Mouse (Mus musculus): ENCODE data around the gene Osbpl10.

The Osbpl10 gene

DNA sequence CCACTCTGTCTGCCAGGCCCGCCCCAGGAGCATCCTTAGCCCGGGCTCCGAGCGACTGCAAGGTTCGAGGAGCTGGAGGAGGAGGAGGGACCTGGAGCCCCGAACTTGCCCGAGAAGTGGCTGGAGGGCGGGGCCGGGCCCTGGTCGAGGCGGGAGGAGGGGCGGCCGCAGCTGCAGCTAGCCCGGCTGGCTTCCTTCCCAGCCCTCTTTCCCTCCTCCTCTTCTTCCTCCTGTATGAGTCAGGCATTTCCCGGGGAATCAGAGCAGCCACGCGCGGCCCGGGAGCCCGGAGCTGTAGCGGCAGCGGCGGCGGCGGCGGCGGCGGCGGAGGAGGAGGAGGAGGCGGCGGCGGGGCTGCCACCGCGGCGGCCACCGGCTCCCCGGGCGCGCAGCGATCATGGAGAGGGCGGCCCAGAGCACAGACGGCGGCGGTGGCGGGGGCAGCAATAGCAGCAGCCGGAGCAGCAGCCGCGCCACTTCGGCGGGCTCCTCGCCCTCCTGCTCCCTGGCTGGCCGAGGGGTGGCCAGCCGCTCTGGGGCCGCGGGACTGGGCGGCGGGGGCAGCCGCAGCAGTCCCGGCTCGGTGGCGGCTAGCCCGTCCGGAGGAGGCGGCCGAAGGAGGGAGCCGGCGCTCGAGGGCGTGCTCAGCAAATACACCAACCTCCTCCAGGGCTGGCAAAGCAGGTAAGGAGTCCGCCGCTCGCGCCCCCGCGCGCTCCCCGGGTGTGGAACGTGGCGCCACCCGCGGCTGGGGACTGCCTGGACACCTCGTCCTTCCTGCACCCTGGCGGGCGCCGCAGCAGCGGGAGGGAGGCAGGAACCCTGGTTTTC, at the start of gene Osbpl10:
Gene Osbpl10 (plus strand): TSS at position 289 of the 831 bp plus-strand sequence.
- no peak for TF ChIP-seq GATA4 (IDR thresholded peaks at IDR 0.05; ENCODE audit: insufficient replicate concordance, low read length)

DNA sequence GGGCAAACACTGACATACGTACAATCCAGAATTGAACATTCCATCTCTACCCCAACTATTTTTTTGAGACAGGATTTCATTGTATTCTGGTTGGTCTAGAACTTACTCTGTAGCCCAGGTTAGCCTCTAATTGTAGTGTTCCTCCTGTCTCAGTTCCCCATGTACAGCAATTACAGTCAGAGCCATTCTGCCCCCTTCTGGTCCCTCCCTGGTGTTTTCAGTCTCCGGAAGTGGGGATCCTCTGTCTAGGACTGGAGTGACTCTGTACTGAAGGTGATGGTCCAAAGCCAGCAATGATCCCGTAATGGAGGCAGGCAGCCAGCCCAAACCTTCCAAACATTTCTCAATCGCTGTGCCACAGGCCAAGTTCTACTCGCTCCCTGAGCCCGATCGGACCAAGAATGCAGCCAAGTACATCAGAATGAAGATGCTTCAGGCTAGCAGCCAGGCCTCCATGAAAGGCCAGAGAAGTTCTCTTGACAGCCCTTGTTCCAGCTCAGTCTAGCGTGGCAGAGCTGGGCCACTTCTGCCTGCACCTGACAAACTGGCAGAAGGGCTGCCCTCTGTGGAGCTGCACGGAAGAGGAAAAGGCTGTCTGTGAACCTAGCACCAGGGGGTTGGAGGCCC, 47.8 kb upstream of the Osbpl10 start:
- no peak for TF ChIP-seq GATA4 (IDR thresholded peaks at IDR 0.05; ENCODE audit: insufficient replicate concordance, low read length)

DNA sequence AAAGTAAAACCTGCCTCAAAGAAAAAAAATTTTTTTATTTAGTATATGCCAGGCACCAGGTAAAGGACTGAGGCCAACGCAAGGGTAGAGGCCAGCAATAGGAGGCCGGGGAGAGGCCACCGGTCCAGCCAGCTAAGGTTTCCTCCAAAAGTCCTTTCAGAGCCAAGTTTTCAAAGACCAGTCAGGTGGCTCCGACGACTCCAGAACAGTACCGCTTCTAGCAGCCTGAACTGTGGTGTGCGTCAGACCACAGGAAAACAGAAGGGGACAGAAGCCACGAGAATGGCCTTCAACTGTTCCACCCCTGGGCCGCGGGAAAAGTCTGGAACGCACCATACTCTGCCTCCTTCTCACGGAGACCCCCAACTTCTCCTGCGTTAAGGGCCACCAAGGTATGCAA, 45.8 kb upstream of the Osbpl10 start:
- TF ChIP-seq GATA4 (IDR thresholded peaks at IDR 0.05; ENCODE audit: insufficient replicate concordance, low read length), result no peak

DNA sequence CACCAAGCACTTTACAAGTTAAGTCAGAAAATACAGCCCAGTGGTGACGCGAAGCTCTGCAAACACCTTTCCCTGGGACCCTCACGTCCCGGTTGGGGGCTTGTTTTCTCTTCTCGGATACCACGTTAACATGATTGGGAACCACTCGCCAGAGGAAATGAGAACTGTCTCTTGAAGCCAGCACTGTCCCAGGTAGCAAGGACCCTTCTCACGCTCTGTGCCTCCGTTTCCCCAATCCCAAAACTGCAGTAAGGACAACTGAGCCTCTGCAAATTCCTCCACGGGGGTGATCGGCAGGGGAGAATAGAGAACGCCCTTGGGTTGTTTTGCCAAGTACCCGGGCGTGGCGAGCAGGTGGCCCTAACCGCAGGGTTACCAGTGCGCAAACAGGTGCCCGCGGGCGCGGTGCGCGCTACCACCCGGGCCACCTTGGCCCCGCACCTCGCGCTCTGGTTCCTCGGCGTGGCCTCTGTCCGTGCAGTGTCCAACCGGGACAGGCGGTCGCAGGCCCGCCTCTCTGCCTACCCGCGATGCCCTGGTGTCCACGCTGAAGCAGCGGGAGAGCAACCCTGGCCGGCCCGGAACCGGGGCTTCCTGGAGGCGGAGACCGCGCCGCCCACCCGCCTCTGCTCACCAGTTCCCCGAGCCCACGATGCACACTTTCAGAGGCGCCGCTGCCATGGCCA, 45.2 kb upstream of the Osbpl10 start:
- TF ChIP-seq GATA4 (IDR thresholded peaks at IDR 0.05; ENCODE audit: insufficient replicate concordance, low read length), result no peak

DNA sequence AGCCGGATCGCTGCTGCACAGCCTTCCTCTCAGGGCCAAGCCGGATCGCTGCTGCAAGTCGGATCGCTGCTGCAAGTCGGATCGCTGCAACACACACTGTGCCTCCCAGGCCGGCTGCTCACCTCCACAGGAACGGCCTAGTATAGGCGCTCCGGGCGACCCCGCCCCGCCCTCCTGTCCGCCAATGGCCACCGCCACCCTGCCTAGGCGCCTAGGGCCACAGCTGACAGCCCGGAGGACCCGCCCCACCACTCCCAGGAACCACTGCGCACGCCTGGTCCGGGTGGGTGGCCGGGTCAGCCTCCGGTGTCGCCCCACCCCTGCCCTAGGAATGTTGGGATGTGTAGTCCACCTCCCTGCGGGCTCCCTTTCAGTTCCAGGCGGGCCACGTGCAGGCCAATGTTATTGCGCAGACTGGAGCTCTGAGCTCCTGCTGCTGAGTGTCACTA, 44.6 kb upstream of the Osbpl10 start, which contains the start of gene Gpd1l:
Gene Gpd1l (minus strand): TSS at position 265 of the 449 bp plus-strand sequence.
- TF ChIP-seq GATA4 (IDR thresholded peaks at IDR 0.05; ENCODE audit: insufficient replicate concordance, low read length), result peak; percentile 71; the same call in 1 of the 2 replicates

DNA sequence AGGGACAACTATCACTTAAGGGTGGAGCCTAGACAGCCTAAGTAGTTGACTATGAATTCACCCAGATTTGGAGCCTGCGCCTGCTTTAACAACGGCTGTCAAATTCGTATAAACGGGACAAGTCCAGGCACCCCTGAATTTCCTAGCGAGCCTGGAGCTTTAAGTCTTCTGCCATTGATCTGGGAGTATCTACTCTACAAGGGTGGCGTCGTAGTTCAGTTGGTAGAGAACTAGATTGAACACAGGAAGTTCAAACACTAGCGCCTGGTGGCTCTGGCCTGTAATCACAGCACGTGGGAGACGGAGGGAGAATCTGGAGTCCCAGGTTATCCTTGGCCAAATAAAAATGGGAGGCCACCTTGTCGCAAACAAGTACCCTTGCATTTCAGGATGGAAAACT, 44.1 kb upstream of the Osbpl10 start:
- no peak for TF ChIP-seq GATA4 (IDR thresholded peaks at IDR 0.05; ENCODE audit: insufficient replicate concordance, low read length)

DNA sequence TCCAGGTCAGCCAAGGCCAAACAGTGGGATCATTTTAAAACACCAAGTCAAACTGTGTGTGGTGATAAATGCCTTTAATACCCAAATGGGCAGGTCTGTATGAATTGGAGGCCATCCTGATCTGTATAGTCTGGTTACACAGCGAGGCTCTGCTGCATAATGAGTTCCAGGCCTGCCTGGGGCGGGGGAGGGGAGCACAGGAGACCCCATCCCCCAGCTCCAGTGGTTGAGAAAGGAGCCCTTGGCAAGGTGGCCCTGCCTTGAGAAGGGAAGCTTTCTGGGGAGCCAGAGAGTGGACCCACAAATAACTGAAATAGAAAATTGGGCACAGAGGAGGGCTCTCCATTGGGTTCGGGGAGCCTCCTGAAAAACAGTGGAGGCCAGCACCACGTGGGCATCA, 43.0 kb upstream of the Osbpl10 start:
- TF ChIP-seq GATA4 (IDR thresholded peaks at IDR 0.05; ENCODE audit: insufficient replicate concordance, low read length), result no peak

DNA sequence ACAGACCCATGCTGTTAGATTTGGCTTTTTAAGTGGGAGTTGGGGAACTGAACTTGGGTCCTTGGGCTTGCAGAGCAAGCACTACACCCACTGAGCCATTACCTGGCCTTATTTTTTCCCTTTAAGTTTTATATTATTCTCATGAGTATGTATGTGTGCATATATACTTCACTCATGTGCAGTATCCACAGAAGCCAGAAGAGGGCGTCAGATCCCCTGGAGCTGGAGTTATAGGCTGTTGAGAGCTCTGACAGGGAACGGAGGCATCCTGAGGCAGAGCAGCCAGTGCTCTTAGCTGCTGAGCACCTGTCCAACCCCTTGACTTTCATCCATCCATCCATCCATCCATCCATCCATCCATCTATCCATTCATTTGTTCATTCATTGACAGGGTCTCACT, 41.7 kb upstream of the Osbpl10 start:
- no peak for TF ChIP-seq GATA4 (IDR thresholded peaks at IDR 0.05; ENCODE audit: insufficient replicate concordance, low read length)

DNA sequence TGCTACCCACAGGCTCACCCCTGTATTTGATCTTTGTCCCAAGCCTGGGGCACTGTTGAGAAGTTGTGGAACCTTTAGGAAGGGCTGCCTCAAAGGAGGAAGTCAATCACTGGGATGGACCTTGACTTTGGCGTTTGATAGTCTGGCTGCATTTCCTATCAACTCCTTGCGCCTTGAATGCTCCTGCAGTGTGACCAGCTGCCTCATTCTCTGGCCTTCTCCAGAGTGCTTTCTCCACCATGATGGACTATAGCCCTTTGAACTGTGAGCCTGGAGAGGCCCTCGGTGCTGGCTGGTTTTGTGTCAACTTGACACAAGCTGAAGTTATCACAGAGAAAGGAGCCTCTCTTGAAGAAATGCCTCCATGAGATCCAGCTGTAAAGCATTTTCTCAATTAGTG, 33.7 kb upstream of the Osbpl10 start:
- TF ChIP-seq GATA4 (IDR thresholded peaks at IDR 0.05; ENCODE audit: insufficient replicate concordance, low read length), result no peak

DNA sequence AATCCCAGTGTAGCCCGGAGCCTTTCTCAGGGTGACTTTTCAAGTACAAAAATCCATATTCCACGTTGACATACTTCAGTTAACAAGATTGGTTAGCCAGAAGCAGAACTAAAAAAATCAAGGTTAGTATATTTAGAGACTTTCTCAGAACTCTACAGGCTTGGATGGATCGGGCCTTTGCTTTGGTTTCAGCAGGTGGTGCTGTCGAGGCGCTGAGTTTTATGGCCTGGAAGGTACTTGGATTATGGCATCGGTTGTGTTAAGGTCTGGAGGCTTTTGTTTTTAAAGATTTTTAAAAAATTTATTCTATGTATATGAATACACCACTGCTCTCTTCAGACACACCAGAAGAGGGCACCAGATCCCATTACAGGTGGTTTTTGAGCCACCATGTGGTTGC, 32.8 kb upstream of the Osbpl10 start:
- TF ChIP-seq GATA4 (IDR thresholded peaks at IDR 0.05; ENCODE audit: insufficient replicate concordance, low read length), result no peak

DNA sequence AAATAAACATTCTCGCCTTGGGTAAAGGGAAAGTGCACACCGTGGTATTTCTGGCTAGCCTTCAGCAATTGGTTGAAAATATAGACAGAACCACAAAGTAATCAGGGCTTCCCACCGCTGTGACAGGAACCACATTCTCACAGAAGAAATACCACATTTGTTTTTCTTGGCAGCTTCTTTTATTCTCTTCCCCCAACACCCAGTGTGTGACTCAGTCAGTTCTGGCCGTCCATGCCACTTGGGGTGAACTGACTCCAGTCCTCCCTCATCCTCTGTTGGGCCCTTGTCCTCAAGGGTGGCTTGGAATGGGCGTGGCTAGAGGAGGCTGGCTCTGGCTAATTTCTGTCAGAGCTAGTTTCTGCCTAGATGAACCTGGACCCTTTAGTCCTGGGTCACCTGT, 30.0 kb upstream of the Osbpl10 start:
- TF ChIP-seq GATA4 (IDR thresholded peaks at IDR 0.05; ENCODE audit: insufficient replicate concordance, low read length), result no peak

DNA sequence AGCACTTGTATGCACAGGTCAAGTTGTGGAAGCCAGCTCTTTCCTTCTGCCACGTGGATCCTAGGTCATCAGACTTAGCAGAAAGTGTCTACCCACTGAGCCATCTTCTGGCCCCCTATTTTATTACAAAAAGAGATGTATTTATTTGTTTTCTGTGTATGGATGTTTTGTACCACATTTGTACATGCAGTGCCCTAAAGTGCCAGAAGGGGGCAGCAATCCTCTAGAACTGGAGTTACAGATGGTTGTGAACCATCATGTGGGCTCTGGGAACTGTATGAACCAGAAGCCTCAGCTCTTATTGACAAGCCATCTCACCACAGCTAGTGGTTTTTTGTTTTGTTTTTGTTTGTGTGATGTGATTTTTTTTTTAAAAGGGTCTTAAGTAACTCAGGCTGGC, 25.5 kb upstream of the Osbpl10 start:
- TF ChIP-seq GATA4 (IDR thresholded peaks at IDR 0.05; ENCODE audit: insufficient replicate concordance, low read length), result no peak

DNA sequence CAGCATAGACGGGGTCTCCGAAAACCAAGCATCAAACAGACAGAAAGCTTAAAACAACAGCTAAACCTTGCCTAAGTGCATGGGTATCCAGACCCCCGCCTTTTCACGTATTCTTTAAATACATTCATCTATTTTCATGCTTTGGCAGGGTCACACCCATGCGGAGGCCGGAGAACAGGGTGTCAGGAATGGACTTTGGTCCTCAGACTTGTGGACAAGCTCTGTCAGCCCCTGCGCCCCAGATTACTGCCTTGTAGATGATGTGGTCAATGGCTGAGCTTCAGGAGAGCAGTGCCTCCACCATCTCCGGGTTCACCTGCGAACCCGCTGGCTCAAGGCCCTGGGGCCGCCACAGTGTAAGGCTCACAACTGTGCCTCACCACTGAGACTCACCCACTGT, 23.0 kb upstream of the Osbpl10 start:
- no peak for TF ChIP-seq GATA4 (IDR thresholded peaks at IDR 0.05; ENCODE audit: insufficient replicate concordance, low read length)

DNA sequence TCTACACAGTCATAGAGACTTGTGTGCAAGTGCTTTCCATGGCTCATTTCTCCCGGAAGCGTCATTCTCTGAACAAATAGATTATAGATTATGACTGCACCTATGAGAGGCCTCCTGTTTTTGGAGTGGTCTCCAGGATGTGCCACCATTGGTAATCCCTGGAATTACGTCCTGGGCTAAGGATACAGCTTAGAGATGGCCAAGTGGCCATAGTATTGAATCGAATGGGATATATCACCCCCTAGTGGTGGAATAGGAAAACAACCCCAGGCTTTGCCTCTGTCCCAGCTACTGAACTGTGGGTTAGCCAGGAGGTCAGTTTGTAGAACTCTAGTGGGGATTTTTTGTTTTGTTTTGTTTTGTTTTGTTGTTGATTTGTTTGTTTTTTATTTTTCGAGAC, 21.4 kb upstream of the Osbpl10 start:
- TF ChIP-seq GATA4 (IDR thresholded peaks at IDR 0.05; ENCODE audit: insufficient replicate concordance, low read length), result no peak

DNA sequence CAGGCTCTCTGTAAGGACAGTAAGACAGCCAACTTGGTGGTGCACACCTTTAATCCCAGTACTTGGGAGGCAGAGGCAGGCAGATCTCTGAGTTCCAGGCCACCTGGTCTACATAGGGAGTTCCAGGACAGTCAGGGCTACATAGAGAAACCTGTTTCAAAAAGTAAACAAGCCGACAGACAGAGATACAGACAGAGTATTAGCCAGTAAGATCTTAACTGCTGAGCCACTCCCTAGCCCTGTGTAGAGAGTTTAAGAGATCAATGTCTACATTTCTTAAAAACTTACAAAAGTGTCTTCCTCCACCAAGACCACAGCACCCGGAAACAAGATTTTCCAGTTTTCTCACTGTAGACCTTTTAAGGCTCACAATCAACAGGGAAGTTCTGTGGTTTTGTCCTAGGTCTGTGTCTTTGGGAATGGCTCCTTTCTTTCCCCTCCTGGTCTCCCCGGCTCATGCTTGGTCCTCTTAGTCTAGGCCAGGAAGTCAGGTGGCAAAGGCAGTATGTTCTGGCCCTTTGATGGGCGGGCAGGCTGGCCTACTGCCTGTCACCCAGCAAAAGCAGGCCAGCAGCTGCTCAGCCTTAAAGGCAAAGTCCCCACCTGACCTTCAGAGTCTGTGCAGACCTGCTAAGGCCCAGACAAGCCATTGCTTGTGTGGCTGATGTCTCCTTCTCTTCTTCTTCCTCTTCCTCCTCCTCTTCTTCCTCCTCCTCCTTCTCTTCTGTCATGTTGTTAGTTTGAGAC, 18.2 kb upstream of the Osbpl10 start:
- no peak for TF ChIP-seq GATA4 (IDR thresholded peaks at IDR 0.05; ENCODE audit: insufficient replicate concordance, low read length)

Measured in liver, adult (tissue).